Mouse (Mus musculus): Measurements from ENCODE around the gene Bsx.

Gene Bsx

GRCm38 (mm10) chr9:40892456-40892855 lies 18.5 kb downstream of the Bsx start:
- no peak for DNase-seq (ENCODE audit: low read depth)

GRCm38 (mm10) chr9:40907413-40907812 lies 33.5 kb downstream of the Bsx start:
- DNase-seq (ENCODE audit: low read depth) = no peak

- DNase-seq (ENCODE audit: low read depth) = no peak
Observed at GRCm38 (mm10) chr9:40908411-40908810, 34.5 kb downstream of the Bsx start.

GRCm38 (mm10) chr9:40908915-40909314 lies 35.0 kb downstream of the Bsx start:
- no peak for DNase-seq (ENCODE audit: low read depth)

- DNase-seq (ENCODE audit: low read depth) = peak; percentile 7
Observed at GRCm38 (mm10) chr9:40917871-40918613, 44.1 kb downstream of the Bsx start.

GRCm38 (mm10) chr9:40927351-40927980 lies 53.5 kb downstream of the Bsx start:
- no peak for DNase-seq (ENCODE audit: low read depth)

Data from NIH3T3 (cell line).